Mouse (Mus musculus): ENCODE measurements at regions not wholly inside any gene's neighbourhood (a gene's known extent, or its start where the extent isn't known, plus 50 kb on each side); places are given as distances from the start of the nearest gene placed in this dataset.

- ATAC-seq (ENCODE audit: low FRiP score, low TSS enrichment), result peak; percentile 60; the same call in 1 of the 2 replicates
- no peak overlapping the region for H3K4me2 ChIP-seq (replicated peaks; ENCODE audit: low read depth)
- no peaks in the 10 kb centered on the region for H3K36me3 ChIP-seq (ENCODE audit: control insufficient read depth, insufficient read depth, low read length)
- no peak overlapping the region for H3K4me3 ChIP-seq (ENCODE audit: low read depth, low read length)
- no peaks in the 10 kb centered on the region for H3K27me3 ChIP-seq (ENCODE audit: control insufficient read depth, insufficient read depth, low read length)
- no peak overlapping the region for H3K9ac ChIP-seq (ENCODE audit: low read length)
- DNase-seq (ENCODE audit: low spot score), result no peak
- H3K27ac ChIP-seq (replicated peaks), result no peak overlapping the region
- H3K9me3 ChIP-seq (ENCODE audit: control insufficient read depth, low read length), result no peaks in the 10 kb centered on the region
- WGBS, result 18% methylated on average over 2 of the region's 2 CpGs
- no peak for TF ChIP-seq EP300 (optimal IDR thresholded peaks at IDR 0.05)
- TF ChIP-seq CTCF (IDR thresholded peaks at IDR 0.05; ENCODE audit: low read depth), result no peak
- H3K4me1 ChIP-seq (replicated peaks; ENCODE audit: control insufficient read depth, insufficient read depth), result no peaks in the 10 kb centered on the region
Observed at GRCm38 (mm10) chr13:5060462-5060861, 451.5 kb upstream of the Akr1e1 start.

- no peak overlapping the region for H3K4me2 ChIP-seq (replicated peaks; ENCODE audit: low read depth)
- ATAC-seq (ENCODE audit: low FRiP score, low TSS enrichment) (no peak), DNase-seq (ENCODE audit: low spot score) (no peak)
- TF ChIP-seq EP300 (optimal IDR thresholded peaks at IDR 0.05) (no peak), CTCF (IDR thresholded peaks at IDR 0.05; ENCODE audit: low read depth) (no peak)
- H3K27me3 ChIP-seq (ENCODE audit: control insufficient read depth, insufficient read depth, low read length), result no peaks in the 10 kb centered on the region
- H3K9ac ChIP-seq (ENCODE audit: low read length), result no peak overlapping the region
- no peak overlapping the region for H3K27ac ChIP-seq (replicated peaks)
- H3K9me3 ChIP-seq (ENCODE audit: control insufficient read depth, low read length), result no peaks in the 10 kb centered on the region
- H3K4me1 ChIP-seq (replicated peaks; ENCODE audit: control insufficient read depth, insufficient read depth), result no peaks in the 10 kb centered on the region
- WGBS, result 66% methylated on average over 5 of the region's 5 CpGs
- no peak overlapping the region for H3K4me3 ChIP-seq (ENCODE audit: low read depth, low read length)
- H3K36me3 ChIP-seq (ENCODE audit: control insufficient read depth, insufficient read depth, low read length), result no peaks in the 10 kb centered on the region
Observed at GRCm38 (mm10) chr13:5107454-5107853, 498.5 kb upstream of the Akr1e1 start.

GRCm38 (mm10) chr13:5154911-5155310 is 545.9 kb upstream of the Akr1e1 start:
- H3K9me3 ChIP-seq (ENCODE audit: control insufficient read depth, low read length), result no peaks in the 10 kb centered on the region
- no peaks in the 10 kb centered on the region for H3K36me3 ChIP-seq (ENCODE audit: control insufficient read depth, insufficient read depth, low read length)
- no peak overlapping the region for H3K27ac ChIP-seq (replicated peaks)
- DNase-seq (ENCODE audit: low spot score) (no peak), ATAC-seq (ENCODE audit: low FRiP score, low TSS enrichment) (no peak)
- TF ChIP-seq EP300 (optimal IDR thresholded peaks at IDR 0.05), result no peak
- TF ChIP-seq CTCF (IDR thresholded peaks at IDR 0.05; ENCODE audit: low read depth), result no peak
- no peaks in the 10 kb centered on the region for H3K27me3 ChIP-seq (ENCODE audit: control insufficient read depth, insufficient read depth, low read length)
- no peak overlapping the region for H3K4me2 ChIP-seq (replicated peaks; ENCODE audit: low read depth)
- WGBS, result 79% methylated on average over 3 of the region's 3 CpGs
- no peak overlapping the region for H3K4me3 ChIP-seq (ENCODE audit: low read depth, low read length)
- H3K4me1 ChIP-seq (replicated peaks; ENCODE audit: control insufficient read depth, insufficient read depth), result no peaks in the 10 kb centered on the region
- H3K9ac ChIP-seq (ENCODE audit: low read length), result no peak overlapping the region

GRCm38 (mm10) chr13:5159765-5160684 is 551.1 kb upstream of the Akr1e1 start:
- H3K36me3 ChIP-seq (ENCODE audit: control insufficient read depth, insufficient read depth, low read length), result no peaks in the 10 kb centered on the region
- WGBS, result 39% methylated on average over 5 of the region's 5 CpGs
- H3K27ac ChIP-seq (replicated peaks), result no peak overlapping the region
- H3K9ac ChIP-seq (ENCODE audit: low read length), result no peak overlapping the region
- TF ChIP-seq CTCF (IDR thresholded peaks at IDR 0.05; ENCODE audit: low read depth) (no peak), EP300 (optimal IDR thresholded peaks at IDR 0.05) (no peak)
- no peaks in the 10 kb centered on the region for H3K27me3 ChIP-seq (ENCODE audit: control insufficient read depth, insufficient read depth, low read length)
- no peaks in the 10 kb centered on the region for H3K4me1 ChIP-seq (replicated peaks; ENCODE audit: control insufficient read depth, insufficient read depth)
- ATAC-seq (ENCODE audit: low FRiP score, low TSS enrichment) (no peak), DNase-seq (ENCODE audit: low spot score) (no peak)
- no peak overlapping the region for H3K4me3 ChIP-seq (ENCODE audit: low read depth, low read length)
- no peaks in the 10 kb centered on the region for H3K9me3 ChIP-seq (ENCODE audit: control insufficient read depth, low read length)
- H3K4me2 ChIP-seq (replicated peaks; ENCODE audit: low read depth), result no peak overlapping the region

- H3K4me3 ChIP-seq (ENCODE audit: low read depth, low read length), result no peak overlapping the region
- H3K36me3 ChIP-seq (ENCODE audit: control insufficient read depth, insufficient read depth, low read length), result no peaks in the 10 kb centered on the region
- DNase-seq (ENCODE audit: low spot score) (no peak), ATAC-seq (ENCODE audit: low FRiP score, low TSS enrichment) (no peak)
- no peak overlapping the region for H3K27ac ChIP-seq (replicated peaks)
- TF ChIP-seq CTCF (IDR thresholded peaks at IDR 0.05; ENCODE audit: low read depth), result no peak
- TF ChIP-seq EP300 (optimal IDR thresholded peaks at IDR 0.05), result no peak
- no peak overlapping the region for H3K9ac ChIP-seq (ENCODE audit: low read length)
- 57% methylated on average over 2 of the region's 2 CpGs for WGBS
- H3K4me1 ChIP-seq (replicated peaks; ENCODE audit: control insufficient read depth, insufficient read depth), result no peaks in the 10 kb centered on the region
- H3K4me2 ChIP-seq (replicated peaks; ENCODE audit: low read depth), result no peak overlapping the region
- no peaks in the 10 kb centered on the region for H3K9me3 ChIP-seq (ENCODE audit: control insufficient read depth, low read length)
- no peaks in the 10 kb centered on the region for H3K27me3 ChIP-seq (ENCODE audit: control insufficient read depth, insufficient read depth, low read length)
Observed at GRCm38 (mm10) chr13:5166716-5167115, 557.7 kb upstream of the Akr1e1 start.

GRCm38 (mm10) chr13:5178996-5179395 is 570.0 kb upstream of the Akr1e1 start:
- H3K4me3 ChIP-seq (ENCODE audit: low read depth, low read length), result no peak overlapping the region
- no peaks in the 10 kb centered on the region for H3K4me1 ChIP-seq (replicated peaks; ENCODE audit: control insufficient read depth, insufficient read depth)
- no peaks in the 10 kb centered on the region for H3K9me3 ChIP-seq (ENCODE audit: control insufficient read depth, low read length)
- H3K4me2 ChIP-seq (replicated peaks; ENCODE audit: low read depth), result no peak overlapping the region
- no peak overlapping the region for H3K9ac ChIP-seq (ENCODE audit: low read length)
- ATAC-seq (ENCODE audit: low FRiP score, low TSS enrichment), result no peak
- no peaks in the 10 kb centered on the region for H3K27me3 ChIP-seq (ENCODE audit: control insufficient read depth, insufficient read depth, low read length)
- H3K27ac ChIP-seq (replicated peaks), result no peak overlapping the region
- WGBS, result 73% methylated on average over 4 of the region's 4 CpGs
- no peak for DNase-seq (ENCODE audit: low spot score)
- TF ChIP-seq EP300 (optimal IDR thresholded peaks at IDR 0.05) (no peak), CTCF (IDR thresholded peaks at IDR 0.05; ENCODE audit: low read depth) (no peak)
- no peaks in the 10 kb centered on the region for H3K36me3 ChIP-seq (ENCODE audit: control insufficient read depth, insufficient read depth, low read length)

Measured in stomach, postnatal 0 days (tissue).